Mouse (Mus musculus): ENCODE measurements around the gene Txndc9.
"Not testable (repeated sequence)": the region's sequence is repeated elsewhere in the genome, so short reads cannot be mapped to it uniquely, and the experiment has no call there.

Txndc9 gene

GRCm38 (mm10) chr1:37997867-37998266, at the start of gene Txndc9, which contains the start of gene Eif5b:
Txndc9 (minus strand) TSS chr1:37997893.
Eif5b (plus strand) TSS chr1:37998010.
- peak; percentile 96 for DNase-seq

- no peak for DNase-seq
Observed at GRCm38 (mm10) chr1:38038898-38039297, 41.2 kb upstream of the Txndc9 start.

- no peak for DNase-seq
Observed at GRCm38 (mm10) chr1:38037375-38037774, 39.7 kb upstream of the Txndc9 start.

GRCm38 (mm10) chr1:38035521-38035920, 37.8 kb upstream of the Txndc9 start:
- DNase-seq: no peak

GRCm38 (mm10) chr1:38031391-38031790, 33.7 kb upstream of the Txndc9 start:
- no peak for DNase-seq

GRCm38 (mm10) chr1:38027301-38027700, 29.6 kb upstream of the Txndc9 start:
- no peak for DNase-seq

GRCm38 (mm10) chr1:38014551-38015203, 17.0 kb upstream of the Txndc9 start:
- DNase-seq: no peak

GRCm38 (mm10) chr1:38012509-38012908, 14.8 kb upstream of the Txndc9 start:
- no peak for DNase-seq

- no peak for DNase-seq
Observed at GRCm38 (mm10) chr1:38012104-38012503, 14.4 kb upstream of the Txndc9 start.

GRCm38 (mm10) chr1:38011647-38012046, 14.0 kb upstream of the Txndc9 start:
- no peak for DNase-seq

GRCm38 (mm10) chr1:38006741-38007140, 9.0 kb upstream of the Txndc9 start:
- DNase-seq: no peak

- no peak for DNase-seq
Observed at GRCm38 (mm10) chr1:38003046-38003445, 5.4 kb upstream of the Txndc9 start.

GRCm38 (mm10) chr1:38001956-38002355, 4.3 kb upstream of the Txndc9 start:
- no peak for DNase-seq

- no peak for DNase-seq
Observed at GRCm38 (mm10) chr1:38000844-38001243, 3.2 kb upstream of the Txndc9 start.

GRCm38 (mm10) chr1:37999552-37999951, 1.9 kb upstream of the Txndc9 start:
- DNase-seq: no peak

GRCm38 (mm10) chr1:37998371-37999199, 892 bp upstream of the Txndc9 start:
- DNase-seq: no peak

GRCm38 (mm10) chr1:37996877-37997484, 712 bp downstream of the Txndc9 start:
- peak; percentile 96 to 97 for DNase-seq

- DNase-seq: no peak
Observed at GRCm38 (mm10) chr1:37996226-37996625, 1.5 kb downstream of the Txndc9 start.

GRCm38 (mm10) chr1:37987856-37988255, 9.8 kb downstream of the Txndc9 start:
- DNase-seq: no peak

- peak; percentile 46 to 72 for DNase-seq
Observed at GRCm38 (mm10) chr1:37985764-37986323, 11.8 kb downstream of the Txndc9 start.

- no peak for DNase-seq
Observed at GRCm38 (mm10) chr1:37984326-37984725, 13.4 kb downstream of the Txndc9 start.

GRCm38 (mm10) chr1:37977303-37977702, 20.4 kb downstream of the Txndc9 start:
- DNase-seq: no peak

- not testable (repeated sequence) for DNase-seq
Observed at GRCm38 (mm10) chr1:37976666-37977065, 21.0 kb downstream of the Txndc9 start.

Data from cerebellum, postnatal 14 days (tissue).